Mouse (Mus musculus) testis, adult 2 months (tissue): ENCODE results near the gene Tmem62.

Experiments used
- CTCF ChIP-seq: fragments of 200-500 bp; IDR thresholded peaks from 2 replicates; pipeline ENCODE4 v1.5.1; 2012; ENCODE audit warnings: low read depth, mild to moderate bottlenecking, inconsistent platforms, low read length, moderate library complexity; ENCODE audit not compliant: control insufficient read depth, insufficient read depth, insufficient replicate concordance
- POLR2A ChIP-seq: fragments of 200-500 bp; IDR thresholded peaks from 2 replicates; pipeline ENCODE4 v1.6.1; 2012; ENCODE audit warnings: low read depth, mild to moderate bottlenecking, inconsistent platforms, low read length, moderate library complexity; ENCODE audit not compliant: control insufficient read depth

- TF ChIP-seq POLR2A = no peak
- no peak for TF ChIP-seq CTCF
These were observed 62.6 kb downstream of the Tmem62 start for GRCm38 (mm10) chr2:121039382-121039781.
